Mouse (Mus musculus) kidney, postnatal 0 days (tissue): ENCODE measurements at regions not wholly inside any gene's neighbourhood (a gene's known extent, or its start where the extent isn't known, plus 50 kb on each side); places are given as distances from the start of the nearest gene placed in this dataset.

Experiments used
- ATAC-seq: fragments of 200-750 bp; cut with Nextera tagmentation; replicated peaks from 2 replicates; pipeline ENCODE4 v1.8.0; 2017; ENCODE audit warnings: low read depth, moderate number of reproducible peaks, moderate TSS enrichment, moderate library complexity; ENCODE audit not compliant: low FRiP score
- DNase-seq: peaks from one replicate; pipeline ENCODE4 v3.0.0-alpha.2; 2016; ENCODE audit warnings: low spot score
- H3K27ac ChIP-seq: fragments of 300-500 bp; sonication (generic); 2 replicates; pipeline ENCODE4 v1.5.1; 2014; ENCODE audit warnings: mild to moderate bottlenecking
- H3K27me3 ChIP-seq: fragments of 300-500 bp; sonication (generic); 2 replicates; pipeline ENCODE4 v1.6.1; 2014; ENCODE audit warnings: low read length, mixed read lengths; ENCODE audit not compliant: insufficient read depth
- H3K36me3 ChIP-seq: fragments of 300-500 bp; sonication (generic); 2 replicates; pipeline ENCODE4 v1.6.1; 2014; ENCODE audit warnings: low read length, mixed read lengths; ENCODE audit not compliant: insufficient read depth
- H3K4me1 ChIP-seq: fragments of 300-500 bp; sonication (generic); replicated peaks from 2 replicates; pipeline ENCODE4 v1.6.1; 2014; ENCODE audit warnings: antibody characterized with exemption, low read length, mixed read lengths; ENCODE audit not compliant: insufficient read depth
- H3K4me2 ChIP-seq: fragments of 300-500 bp; sonication (generic); 2 replicates; pipeline ENCODE4 v1.6.1; 2014; ENCODE audit warnings: mild to moderate bottlenecking, low read length, moderate library complexity, mixed read lengths
- H3K4me3 ChIP-seq: fragments of 300-500 bp; sonication (generic); replicated peaks from 2 replicates; pipeline ENCODE4 v1.5.1; 2014; ENCODE audit warnings: low read depth, low read length
- H3K9ac ChIP-seq: fragments of 300-500 bp; sonication (generic); 2 replicates; pipeline ENCODE4 v1.6.1; 2014; ENCODE audit warnings: low read depth, low read length
- H3K9me3 ChIP-seq: fragments of 300-500 bp; sonication (generic); replicated peaks from 2 replicates; pipeline ENCODE4 v1.6.1; 2016; ENCODE audit warnings: low read length, inconsistent platforms, mixed read lengths
- CTCF ChIP-seq: IDR thresholded peaks from 2 replicates; pipeline ENCODE4 v1.5.1; 2016; ENCODE audit warnings: antibody characterized with exemption, low read depth, mild to moderate bottlenecking, moderate library complexity
- WGBS: fragments of 180-500 bp; shearing (Covaris S2); extraction: QIAGEN DNeasy Blood & Tissue Kit; methylation state at CpG from one replicate; pipeline ENCODE4 v1.1.7; 2014; 5-methylcytosine and 5-hydroxymethylcytosine counted together

DNA sequence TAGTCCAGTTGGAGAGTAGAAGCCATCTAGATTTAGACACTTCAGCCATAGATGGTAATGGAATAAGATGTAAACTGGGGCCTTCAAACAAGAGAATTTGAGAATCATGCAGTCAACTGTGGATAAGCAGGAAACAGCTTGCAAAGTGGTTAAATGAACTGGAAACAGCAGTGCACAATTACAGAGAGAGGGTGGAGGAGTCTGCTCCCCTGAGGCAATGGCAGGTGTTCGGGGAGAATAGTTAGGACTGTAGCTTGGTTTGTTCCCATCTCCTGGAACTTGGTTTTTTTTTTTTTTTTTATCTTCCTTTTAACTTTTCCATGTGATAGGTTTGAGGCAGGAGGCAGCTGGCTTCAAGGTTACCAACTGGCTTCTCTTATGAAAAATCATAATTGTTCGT, 165.1 kb upstream of the Ell2 start:
- 44% methylated on average over 2 of the region's 2 CpGs for WGBS
- H3K9me3 ChIP-seq, result no peaks in the 10 kb centered on the region
- H3K36me3 ChIP-seq, result no peaks in the 10 kb centered on the region
- no peak overlapping the region for H3K4me2 ChIP-seq
- no peak overlapping the region for H3K27ac ChIP-seq
- TF ChIP-seq CTCF, result no peak
- no peaks in the 10 kb centered on the region for H3K4me1 ChIP-seq
- H3K27me3 ChIP-seq, result no peaks in the 10 kb centered on the region
- peak; percentile 62 for DNase-seq
- no peak overlapping the region for H3K4me3 ChIP-seq
- H3K9ac ChIP-seq, result no peak overlapping the region
- ATAC-seq, result no peak; the same call in 1 of the 2 replicates

GRCm38 (mm10) chr13:75542253-75542945, 164.2 kb upstream of the Ell2 start:
- TF ChIP-seq CTCF, result no peak
- DNase-seq (no peak), ATAC-seq (no peak)

GRCm38 (mm10) chr13:75542946-75543327, 163.6 kb upstream of the Ell2 start:
- no peak for ATAC-seq
- no peak overlapping the region for H3K4me2 ChIP-seq
- no peaks in the 10 kb centered on the region for H3K9me3 ChIP-seq
- no peak overlapping the region for H3K4me3 ChIP-seq
- no peak for TF ChIP-seq CTCF
- no peaks in the 10 kb centered on the region for H3K36me3 ChIP-seq
- H3K9ac ChIP-seq, result no peak overlapping the region
- H3K27me3 ChIP-seq, result no peaks in the 10 kb centered on the region
- no peaks in the 10 kb centered on the region for H3K4me1 ChIP-seq
- DNase-seq, result no peak
- no peak overlapping the region for H3K27ac ChIP-seq

More at GRCm38 (mm10) chr13:75542253-75542945, 164.2 kb upstream of the Ell2 start:
- Histone ChIP-seq H3K9me3 (no peaks in the 10 kb centered on the region), H3K27me3 (no peaks in the 10 kb centered on the region), H3K36me3 (no peaks in the 10 kb centered on the region), H3K9ac (no peak overlapping the region), H3K4me2 (no peak overlapping the region), H3K27ac (no peak overlapping the region), H3K4me3 (no peak overlapping the region), H3K4me1 (no peaks in the 10 kb centered on the region)
- WGBS, result 55% methylated on average over 2 of the region's 2 CpGs

- H3K4me2 ChIP-seq, result no peak overlapping the region
- ATAC-seq (no peak), DNase-seq (no peak)
- H3K36me3 ChIP-seq, result no peaks in the 10 kb centered on the region
- no peak overlapping the region for H3K4me3 ChIP-seq
- 59% methylated on average over 3 of the region's 3 CpGs for WGBS
- TF ChIP-seq CTCF, result no peak
- H3K27ac ChIP-seq, result no peak overlapping the region
- H3K27me3 ChIP-seq, result no peaks in the 10 kb centered on the region
- H3K4me1 ChIP-seq, result no peaks in the 10 kb centered on the region
- H3K9me3 ChIP-seq, result no peaks in the 10 kb centered on the region
- H3K9ac ChIP-seq, result no peak overlapping the region
Observed at GRCm38 (mm10) chr13:75543595-75543994, 163.0 kb upstream of the Ell2 start.

DNA sequence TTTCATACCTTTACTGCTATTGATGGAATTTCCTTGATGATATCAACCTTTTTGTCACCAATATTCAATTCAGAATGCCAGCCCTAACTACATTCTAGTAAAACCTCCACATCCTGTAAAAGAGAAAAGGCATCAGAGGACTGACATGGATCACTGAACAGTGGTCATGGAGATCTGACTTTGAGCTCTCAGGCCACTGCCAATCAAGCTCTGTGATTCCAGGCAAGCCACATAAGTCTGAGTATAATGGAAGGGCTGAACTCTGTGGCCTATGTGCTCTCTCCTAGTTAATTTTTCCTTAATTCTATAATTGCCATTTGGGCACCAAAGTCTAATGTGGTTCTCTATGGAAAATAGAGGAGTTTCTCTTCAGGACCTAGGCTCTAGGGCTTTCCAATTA, 161.8 kb upstream of the Ell2 start:
- Histone ChIP-seq H3K27me3 (no peaks in the 10 kb centered on the region), H3K4me3 (no peak overlapping the region), H3K4me2 (no peak overlapping the region), H3K9ac (no peak overlapping the region), H3K27ac (peak overlapping the region; percentile 62; the same call in 1 of the 2 replicates), H3K4me1 (no peaks in the 10 kb centered on the region), H3K36me3 (no peaks in the 10 kb centered on the region), H3K9me3 (no peaks in the 10 kb centered on the region)
- ATAC-seq (peak; percentile 97), DNase-seq (peak; percentile 50)
- no peak for TF ChIP-seq CTCF

- DNase-seq (no peak), ATAC-seq (no peak)
- Histone ChIP-seq H3K4me2 (no peak overlapping the region), H3K4me1 (no peaks in the 10 kb centered on the region), H3K36me3 (no peaks in the 10 kb centered on the region), H3K9ac (no peak overlapping the region), H3K27ac (no peak overlapping the region), H3K27me3 (no peaks in the 10 kb centered on the region), H3K4me3 (no peak overlapping the region), H3K9me3 (no peaks in the 10 kb centered on the region)
- no peak for TF ChIP-seq CTCF
- WGBS, result 23% methylated on average over 3 of the region's 3 CpGs
Observed at GRCm38 (mm10) chr13:75547791-75548190, 158.8 kb upstream of the Ell2 start.

DNA sequence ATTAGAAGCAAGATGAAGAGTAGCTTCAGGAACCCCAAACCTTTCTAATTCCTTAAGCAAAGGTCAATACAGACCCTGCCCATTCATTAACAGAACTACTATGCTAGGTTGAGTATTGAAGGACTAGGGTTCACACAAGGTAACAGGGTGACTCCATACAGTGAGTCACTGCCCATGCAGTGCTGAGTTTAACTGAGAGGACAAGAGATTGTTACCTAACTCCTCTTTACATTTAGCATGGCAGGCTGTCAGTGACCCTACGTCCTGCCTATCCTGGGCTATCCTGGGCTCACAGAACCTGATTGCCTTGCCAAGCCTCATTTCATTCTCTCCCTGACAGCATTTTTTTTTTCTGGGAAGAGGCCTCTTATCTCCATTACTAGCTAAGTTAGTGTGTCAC, 127.6 kb upstream of the Ell2 start:
- no peaks in the 10 kb centered on the region for H3K36me3 ChIP-seq
- no peak for TF ChIP-seq CTCF
- no peak overlapping the region for H3K9ac ChIP-seq
- no peak overlapping the region for H3K27ac ChIP-seq
- no peak overlapping the region for H3K4me3 ChIP-seq
- no peaks in the 10 kb centered on the region for H3K4me1 ChIP-seq
- H3K4me2 ChIP-seq, result no peak overlapping the region
- no peaks in the 10 kb centered on the region for H3K27me3 ChIP-seq
- DNase-seq (no peak), ATAC-seq (no peak)
- 82% methylated on average over 1 of the region's 1 CpGs for WGBS
- H3K9me3 ChIP-seq, result no peaks in the 10 kb centered on the region
